Comparison of ENCODE assay signal across 8 mouse cellular contexts in the genomic region with DNA sequence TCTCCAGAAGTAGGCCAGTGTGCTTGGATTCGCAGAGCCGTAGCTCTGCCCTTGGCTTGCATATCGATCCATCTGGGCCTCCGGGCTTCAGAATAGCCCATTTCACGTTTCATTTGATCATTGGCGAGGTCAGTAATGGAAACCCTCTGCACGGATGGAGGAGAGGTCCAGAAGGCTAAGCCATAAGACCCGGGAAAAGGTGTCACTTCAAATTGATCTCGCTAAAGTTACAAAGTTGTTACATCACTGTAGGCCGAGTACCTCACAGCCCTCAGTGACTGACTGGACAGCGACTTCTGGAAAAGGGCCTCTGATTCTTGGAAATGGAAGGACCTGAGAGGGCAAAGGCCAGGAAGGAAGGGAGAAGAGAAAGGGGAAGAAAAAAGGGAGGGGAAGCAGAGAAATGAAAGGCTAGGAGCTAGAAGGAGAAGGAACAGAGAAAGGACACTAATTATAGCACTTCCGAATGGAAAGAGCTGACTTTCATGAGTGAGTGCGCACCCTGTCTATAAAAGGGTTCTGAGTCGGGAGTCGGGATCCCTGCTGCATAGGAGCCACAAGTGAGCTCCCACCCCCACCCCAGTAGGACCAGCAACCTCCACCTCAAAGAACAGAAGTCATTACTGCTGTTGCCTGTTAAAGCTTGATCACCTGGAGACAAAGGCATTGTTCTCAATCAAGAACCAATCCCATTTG. TPM values are rescaled to one million over a fixed set of nuclear protein-coding genes. Genes with fewer than 3 reads are reported as not detected.
DNase-seq lines count a peak whose midpoint lies in the region; ATAC-seq lines count a peak whose summit lies in the region.

No protein-coding gene starts in this region.

- H3K27me3 ChIP-seq in kidney, embryonic 15.5 days = peaks cover 23% of the 10 kb centered on the region
- H3K27me3 ChIP-seq in embryonic facial prominence, embryonic 10.5 days (replicated peaks; ENCODE audit: low read depth, poor library complexity, severe bottlenecking) = peaks cover 71% of the 10 kb centered on the region
- H3K27me3 ChIP-seq in hindbrain, embryonic 16.5 days (replicated peaks; ENCODE audit: control insufficient read depth, insufficient read depth, low read length) = no peaks in the 10 kb centered on the region
- H3K27me3 ChIP-seq in midbrain, embryonic 16.5 days (ENCODE audit: control insufficient read depth, insufficient read depth, low read depth, low read length) = no peaks in the 10 kb centered on the region

- H3K4me1 ChIP-seq in kidney, embryonic 15.5 days = peaks cover 34% of the 10 kb centered on the region
- peaks cover 41% of the 10 kb centered on the region for H3K4me1 ChIP-seq in embryonic facial prominence, embryonic 10.5 days
- H3K4me1 ChIP-seq in hindbrain, embryonic 16.5 days (ENCODE audit: control insufficient read depth, insufficient read depth, low read depth, low read length) = peaks cover 19% of the 10 kb centered on the region
- peaks cover 11% of the 10 kb centered on the region; the same call in 1 of the 2 replicates for H3K4me1 ChIP-seq in midbrain, embryonic 16.5 days (ENCODE audit: control insufficient read depth, insufficient read depth, low read length)

- H3K4me3 ChIP-seq in kidney, embryonic 15.5 days (replicated peaks) = peak overlapping the region; percentile 85
- peak overlapping the region; percentile 90 for H3K4me3 ChIP-seq in embryonic facial prominence, embryonic 10.5 days
- peak overlapping the region; percentile 94 for H3K4me3 ChIP-seq in hindbrain, embryonic 16.5 days (ENCODE audit: low read length)
- peak overlapping the region; percentile 89 for H3K4me3 ChIP-seq in midbrain, embryonic 16.5 days (ENCODE audit: low read depth, low read length)

- H3K27ac ChIP-seq in kidney, embryonic 15.5 days = peak overlapping the region; percentile 88; the same call in 1 of the 2 replicates
- peak overlapping the region; percentile 87 for H3K27ac ChIP-seq in embryonic facial prominence, embryonic 10.5 days (replicated peaks)
- H3K27ac ChIP-seq in hindbrain, embryonic 16.5 days (ENCODE audit: low read depth, low read length) = peak overlapping the region; percentile 93
- peak overlapping the region; percentile 90 for H3K27ac ChIP-seq in midbrain, embryonic 16.5 days (ENCODE audit: low read length)

- 19% methylated on average over 15 of the region's 15 CpGs for WGBS in kidney, embryonic 15.5 days
- 18% methylated on average over 15 of the region's 15 CpGs for WGBS in embryonic facial prominence, embryonic 10.5 days
- WGBS in hindbrain, embryonic 16.5 days = 24% methylated on average over 15 of the region's 15 CpGs
- WGBS in midbrain, embryonic 16.5 days = 20% methylated on average over 15 of the region's 15 CpGs

- DNase-seq in kidney, adult 18-20 months = no peak
- no peak for DNase-seq in embryonic facial prominence, embryonic 10.5 days (ENCODE audit: low spot score)
- no peak for DNase-seq in left cerebral cortex, adult 11 months (ENCODE audit: low spot score)
- no peak for DNase-seq in ovary, postnatal 14 days (ENCODE audit: low spot score)
- no peak for DNase-seq in right cerebral cortex, postnatal 10 days (ENCODE audit: low spot score in 2 of 2)

- peak overlapping the region; percentile 92 for H3K4me2 ChIP-seq in kidney, embryonic 15.5 days
- H3K4me2 ChIP-seq in hindbrain, embryonic 16.5 days (ENCODE audit: low read length) = peak overlapping the region; percentile 65
- peak overlapping the region; percentile 81 for H3K4me2 ChIP-seq in midbrain, embryonic 16.5 days (ENCODE audit: low read length)

- no peaks in the 10 kb centered on the region for H3K9me3 ChIP-seq in kidney, embryonic 15.5 days (replicated peaks)
- no peaks in the 10 kb centered on the region for H3K9me3 ChIP-seq in embryonic facial prominence, embryonic 10.5 days
- no peaks in the 10 kb centered on the region for H3K9me3 ChIP-seq in hindbrain, embryonic 16.5 days (ENCODE audit: control insufficient read depth, low read length)
- H3K9me3 ChIP-seq in midbrain, embryonic 16.5 days (replicated peaks; ENCODE audit: control insufficient read depth, low read length, poor library complexity, severe bottlenecking) = no peaks in the 10 kb centered on the region

- H3K9ac ChIP-seq in kidney, embryonic 15.5 days = no peak overlapping the region
- peak overlapping the region; percentile 92 for H3K9ac ChIP-seq in hindbrain, embryonic 16.5 days (ENCODE audit: low read depth, low read length)
- peak overlapping the region; percentile 92; the same call in 1 of the 2 replicates for H3K9ac ChIP-seq in midbrain, embryonic 16.5 days (ENCODE audit: low read depth, low read length)

- peak; percentile 26; the same call in 1 of the 2 replicates for ATAC-seq in kidney, embryonic 15.5 days (replicated peaks; ENCODE audit: low FRiP score)
- ATAC-seq in hindbrain, embryonic 16.5 days = no peak; the same call in 1 of the 2 replicates
- no peak for ATAC-seq in midbrain, embryonic 16.5 days

- H3K36me3 ChIP-seq in kidney, embryonic 15.5 days = no peaks in the 10 kb centered on the region
- no peaks in the 10 kb centered on the region for H3K36me3 ChIP-seq in embryonic facial prominence, embryonic 10.5 days (replicated peaks)
- no peaks in the 10 kb centered on the region for H3K36me3 ChIP-seq in hindbrain, embryonic 16.5 days (ENCODE audit: control insufficient read depth, insufficient read depth, low read length)
- no peaks in the 10 kb centered on the region for H3K36me3 ChIP-seq in midbrain, embryonic 16.5 days (ENCODE audit: control insufficient read depth, insufficient read depth, low read length)

RNA-seq across cellular contexts. Expression of a gene that starts 3.5 kb away (rescaled TPM):
- 8.1 and 8.7 TPM in 2 replicates for polyA plus RNA-seq in kidney, embryonic 15.5 days (2015; fragmentation: Nextera tagmentation; extraction: Ambion mirVana)
- polyA plus RNA-seq in embryonic facial prominence, embryonic 10.5 days (2016; fragmentation: Nextera tagmentation; extraction: Ambion mirVana) = 6.7 and 7.4 TPM in 2 replicates
- 25.4 and 29.7 TPM in 2 replicates for polyA plus RNA-seq in hindbrain, embryonic 16.5 days (2015; fragmentation: Nextera tagmentation; extraction: Ambion mirVana)
- polyA plus RNA-seq in midbrain, embryonic 16.5 days (2015; fragmentation: Nextera tagmentation; extraction: Ambion mirVana) = 23.2 and 24.2 TPM in 2 replicates
